Mouse (Mus musculus) fat pad, adult 2 months (tissue): ENCODE measurements around the gene Ltbp3.
"Not testable (repeated sequence)": the region's sequence is repeated elsewhere in the genome, so short reads cannot be mapped to it uniquely, and the experiment has no call there.

Experiments
- DNase-seq: peaks from one replicate; pipeline ENCODE4 v3.0.0-alpha.2; 2011; ENCODE audit warnings: low read depth, low spot score; ENCODE audit errors: extremely low read depth

The Ltbp3 gene

GRCm38 (mm10) chr19:5791329-5791728 is 50.6 kb downstream of the Ltbp3 start:
- DNase-seq = no peak

GRCm38 (mm10) chr19:5793116-5793515 is 52.4 kb downstream of the Ltbp3 start:
- no peak for DNase-seq

DNA sequence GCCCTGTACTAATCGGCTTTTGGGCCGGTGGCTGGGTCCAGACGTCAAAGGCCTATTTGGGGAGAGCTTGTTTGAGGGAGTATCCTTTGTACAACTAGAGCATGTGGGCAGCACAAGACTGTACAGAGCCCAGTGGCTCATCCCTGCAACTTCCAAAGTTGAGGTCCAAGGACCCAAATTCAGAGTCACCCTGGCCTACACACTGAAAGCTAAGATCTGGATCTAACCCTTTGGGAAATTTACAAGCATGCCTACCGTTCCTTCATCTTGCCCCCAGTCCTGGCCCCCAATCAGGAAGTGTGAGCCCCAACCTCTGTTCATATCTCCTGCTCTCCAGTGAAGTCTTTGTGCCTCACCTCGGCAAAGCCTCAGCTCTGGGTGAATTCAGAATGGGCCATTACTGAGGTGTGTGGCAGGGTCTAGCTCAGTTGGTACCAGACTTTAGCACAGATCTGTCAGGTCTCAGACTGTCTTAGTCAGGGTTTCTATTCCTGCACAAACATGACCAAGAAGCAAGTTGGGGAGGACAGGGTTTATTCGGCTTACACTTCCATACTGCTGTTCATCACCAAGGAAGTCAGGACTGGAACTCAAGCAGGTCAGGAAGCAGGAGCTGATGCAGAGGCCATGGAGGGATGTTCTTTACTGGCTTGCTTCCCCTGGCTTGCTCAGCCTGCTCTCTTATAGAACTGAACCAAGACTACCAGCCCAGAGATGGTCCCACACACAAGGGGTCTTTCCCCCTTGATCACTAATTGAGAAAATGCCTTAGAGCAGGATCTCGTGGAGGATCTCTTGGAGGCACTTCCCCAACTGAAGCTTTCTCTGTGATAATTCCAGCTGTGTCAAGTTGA is 53.4 kb downstream of the Ltbp3 start:
- not testable (repeated sequence) for DNase-seq

- DNase-seq = no peak
Measured at GRCm38 (mm10) chr19:5794771-5795576, 54.3 kb downstream of the Ltbp3 start.

DNA sequence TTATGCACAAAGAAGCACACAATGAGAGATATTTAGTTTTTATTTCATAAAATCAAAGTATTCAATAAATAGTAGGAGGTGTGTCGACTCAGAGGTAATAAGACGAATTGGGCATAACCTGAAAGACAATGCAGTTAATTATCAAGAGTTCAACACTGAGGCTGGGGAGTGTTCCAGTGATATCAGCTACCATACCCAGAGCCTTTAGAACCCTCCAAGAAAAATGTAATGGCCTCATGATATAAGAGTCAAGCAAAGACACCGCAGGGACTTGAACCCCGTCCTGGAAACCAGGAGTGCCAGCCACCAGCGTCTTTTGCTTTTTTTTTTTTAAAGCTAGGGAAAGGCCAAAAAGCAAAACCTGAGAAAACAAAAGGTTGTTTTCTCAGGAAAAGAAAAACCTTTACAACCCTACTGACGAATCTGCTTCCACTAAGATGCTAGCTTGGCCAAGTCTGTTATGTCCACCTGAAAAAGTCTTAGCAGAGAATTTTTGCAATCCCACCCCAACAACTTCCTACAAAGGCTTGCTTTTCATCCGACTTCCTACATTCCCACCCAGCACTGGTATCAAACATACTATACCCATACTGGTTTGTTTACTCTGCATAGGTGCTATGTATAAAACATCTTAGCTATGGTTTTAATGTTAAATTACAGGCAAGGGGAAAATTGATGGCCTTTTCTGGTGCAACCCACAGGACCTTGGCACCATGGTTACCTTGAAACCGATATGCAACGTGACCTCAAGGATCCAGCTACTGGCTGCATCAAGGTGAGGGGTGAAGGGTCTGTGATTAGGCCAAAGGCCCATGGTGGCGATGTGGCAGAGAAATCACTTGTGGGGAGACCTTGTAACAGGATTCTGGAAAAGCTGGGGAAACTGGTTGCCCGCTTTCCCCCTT is 55.2 kb downstream of the Ltbp3 start:
- no peak for DNase-seq

GRCm38 (mm10) chr19:5796573-5797111 is 55.9 kb downstream of the Ltbp3 start:
- no peak for DNase-seq

DNA sequence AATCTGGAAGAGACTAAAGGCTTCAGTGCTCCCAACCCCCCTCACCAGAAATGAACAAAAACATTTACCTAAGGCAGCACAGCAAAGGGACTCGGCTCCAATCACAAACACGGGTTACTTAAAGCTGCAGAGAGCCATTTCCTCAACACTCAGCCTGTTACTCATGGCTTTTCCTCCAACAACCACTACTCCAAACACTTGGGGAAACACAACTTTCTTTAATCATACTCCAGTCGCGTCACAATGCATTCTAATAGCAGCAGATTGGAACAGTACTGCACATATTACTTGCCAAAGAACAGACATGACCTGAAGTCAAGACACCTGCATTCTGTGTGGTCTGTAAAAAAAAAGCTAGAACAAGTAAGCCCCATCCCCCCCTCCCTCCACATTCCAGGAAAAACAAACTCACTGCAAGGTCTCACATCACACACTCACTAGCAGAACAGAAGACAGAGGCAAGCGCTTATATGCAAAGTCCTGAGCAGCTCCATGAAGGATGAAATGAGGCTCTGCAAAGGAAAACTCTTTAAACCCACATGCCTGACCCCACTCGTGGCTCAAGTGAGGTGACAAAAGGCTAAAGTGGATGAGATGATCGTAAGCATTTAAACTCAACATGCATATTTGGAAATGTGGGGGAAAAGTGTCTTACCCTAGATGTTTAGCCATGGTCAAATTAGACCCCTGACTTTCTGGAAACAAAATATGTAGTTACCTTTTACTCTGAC is 56.8 kb downstream of the Ltbp3 start:
- DNase-seq = no peak

- DNase-seq = no peak
Measured at GRCm38 (mm10) chr19:5798700-5799479, 58.2 kb downstream of the Ltbp3 start.

DNA sequence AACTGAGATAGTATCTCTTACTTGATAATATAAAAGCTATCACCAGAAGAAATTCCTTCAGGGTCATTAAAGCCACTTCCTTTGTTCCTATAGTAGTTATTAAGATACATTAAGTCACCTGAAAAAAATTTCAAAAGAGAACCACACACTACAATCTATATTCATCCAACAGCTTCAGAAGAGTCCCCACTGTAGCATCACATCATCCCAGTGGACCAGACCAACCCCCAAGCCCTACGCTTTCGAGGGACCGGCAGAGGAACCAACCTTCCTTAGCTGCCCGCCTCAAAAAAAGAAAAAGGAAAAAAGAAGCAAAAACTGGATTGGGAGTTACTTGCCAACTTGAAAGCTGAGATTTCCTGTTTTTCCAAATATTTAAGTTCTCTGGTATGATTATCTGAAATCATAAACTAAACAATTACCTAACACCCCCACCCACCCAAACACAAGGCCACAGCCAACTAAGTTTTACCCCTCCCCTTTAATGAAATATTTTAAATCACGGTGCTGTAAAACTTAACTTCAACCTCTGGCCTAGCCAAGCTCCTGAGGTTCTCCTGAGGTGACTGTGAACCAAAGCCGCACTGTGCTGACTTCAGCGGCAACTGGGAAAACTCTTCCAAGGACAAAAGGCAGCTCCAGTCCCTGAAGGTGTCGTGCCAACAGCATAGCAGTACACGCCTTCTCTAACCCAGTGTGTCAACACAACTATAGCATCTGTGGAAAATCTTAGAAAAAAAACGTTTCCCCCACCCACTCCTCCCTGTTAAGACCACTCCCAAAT is 59.1 kb downstream of the Ltbp3 start:
- no peak for DNase-seq

GRCm38 (mm10) chr19:5800350-5800631 is 59.6 kb downstream of the Ltbp3 start:
- DNase-seq = no peak

DNA sequence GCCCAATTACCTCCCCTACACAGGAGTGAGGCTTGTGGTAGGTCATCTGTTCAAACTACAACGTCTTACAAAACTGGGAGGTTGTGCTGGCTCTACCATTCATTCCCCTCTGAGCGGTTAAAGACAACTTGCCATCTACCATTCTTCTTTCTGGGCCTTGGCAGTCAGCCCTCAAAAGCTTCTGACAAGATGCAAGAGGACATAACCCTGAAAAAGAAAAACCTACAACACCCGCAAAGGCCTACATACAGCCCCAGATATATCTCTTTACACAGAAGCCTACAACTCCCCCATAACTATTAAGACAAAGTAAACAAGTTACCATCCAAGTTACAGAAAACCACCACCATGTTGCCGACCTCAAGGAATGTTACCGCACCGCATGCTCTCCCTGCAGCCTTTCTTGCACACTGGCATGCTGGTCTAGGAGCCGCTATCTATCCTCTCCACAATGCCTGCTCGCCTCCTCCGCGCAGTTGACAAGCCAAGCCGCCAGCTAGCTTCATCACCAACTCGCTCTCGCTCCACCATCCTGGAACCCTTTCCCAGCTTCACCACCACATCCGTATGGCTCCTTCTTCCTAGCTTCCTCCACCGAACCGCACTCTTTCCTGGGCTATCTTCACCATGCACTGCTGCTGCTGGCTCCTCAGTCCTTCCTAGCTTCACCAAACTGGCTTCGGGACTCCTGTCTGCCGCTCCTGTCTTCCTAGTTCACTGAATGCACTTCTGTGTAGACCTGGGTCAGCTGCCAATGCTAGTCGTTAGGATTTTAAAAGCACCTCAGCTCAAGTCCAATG is 60.1 kb downstream of the Ltbp3 start:
- no peak for DNase-seq

DNA sequence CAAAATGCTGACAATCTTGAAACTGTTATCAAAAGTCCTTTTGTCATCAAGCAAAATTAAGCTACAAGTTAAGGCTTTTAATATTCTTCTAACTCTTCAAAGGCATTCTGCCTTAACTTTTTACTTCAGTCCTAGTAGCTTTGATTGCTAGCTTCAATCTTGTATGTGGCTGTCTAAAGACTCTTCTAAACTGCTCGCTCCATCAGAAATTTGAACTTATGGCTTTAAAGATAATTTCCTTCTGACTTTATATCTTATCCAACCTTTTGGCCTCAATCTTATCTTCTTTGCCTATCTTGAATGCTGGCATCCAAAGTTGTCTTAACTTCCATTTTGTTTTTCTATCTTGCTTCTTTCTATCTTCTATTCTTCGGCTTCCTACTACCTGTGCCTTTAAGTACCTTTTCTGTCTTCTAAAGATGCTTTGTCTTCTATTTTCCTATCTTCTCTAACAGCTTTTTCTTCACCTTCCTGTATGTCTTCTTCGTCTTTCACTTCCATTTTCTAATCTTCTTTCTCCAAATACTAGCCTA is 60.8 kb downstream of the Ltbp3 start:
- no peak for DNase-seq

DNA sequence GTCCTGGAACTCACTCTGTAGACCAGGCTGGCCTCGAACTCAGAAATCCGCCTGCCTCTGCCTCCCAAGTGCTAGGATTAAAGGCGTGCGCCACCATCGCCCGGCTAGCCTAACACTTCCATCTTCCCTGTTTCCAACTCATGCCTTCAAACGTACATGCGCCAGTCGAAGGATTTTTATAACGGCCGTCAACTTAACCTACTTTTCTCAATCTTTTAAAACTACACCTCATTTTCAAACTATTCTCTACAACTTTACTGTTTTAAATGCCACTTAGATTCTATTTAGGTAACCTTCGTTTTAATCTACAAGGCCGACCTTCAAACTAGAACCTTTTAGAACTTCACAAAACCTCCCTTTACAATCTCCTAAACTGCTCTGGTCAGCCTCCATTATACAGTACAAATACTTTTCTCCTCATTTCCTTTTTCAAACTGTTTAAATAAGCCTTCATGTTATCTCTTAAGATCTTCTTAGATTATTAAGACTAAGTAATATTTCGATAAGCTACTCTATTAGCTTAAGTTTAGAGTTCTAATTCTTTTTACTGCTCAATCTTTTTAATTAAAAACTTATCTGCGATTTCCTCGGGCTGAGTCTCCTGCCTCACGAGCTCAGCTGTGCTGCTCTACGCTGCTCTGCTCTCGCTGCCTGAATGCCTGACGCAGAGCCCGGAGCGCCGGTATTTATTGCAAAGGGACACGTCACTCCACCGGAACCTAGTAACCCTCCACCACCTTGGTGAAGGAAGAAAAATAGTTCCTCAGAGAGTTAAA is 61.5 kb downstream of the Ltbp3 start:
- no peak for DNase-seq

GRCm38 (mm10) chr19:5802787-5803040 is 62.0 kb downstream of the Ltbp3 start:
- no peak for DNase-seq

- DNase-seq = no peak
Measured at GRCm38 (mm10) chr19:5803041-5803880, 62.6 kb downstream of the Ltbp3 start.

- DNase-seq = no peak
Measured at GRCm38 (mm10) chr19:5803881-5804279, 63.2 kb downstream of the Ltbp3 start.
